Mouse (Mus musculus) spleen, postnatal 14 days (tissue): Measurements from ENCODE around the gene Khdc1c.
"Not testable (repeated sequence)": the region's sequence is repeated elsewhere in the genome, so short reads cannot be mapped to it uniquely, and the experiment has no call there.

Experiments used
- DNase-seq, 2 experiments: peaks; one replicate each; pipeline ENCODE4 v3.0.0; 2021 to 2022; ENCODE audit warnings: low spot score in 2 of 2

Khdc1c gene

DNA sequence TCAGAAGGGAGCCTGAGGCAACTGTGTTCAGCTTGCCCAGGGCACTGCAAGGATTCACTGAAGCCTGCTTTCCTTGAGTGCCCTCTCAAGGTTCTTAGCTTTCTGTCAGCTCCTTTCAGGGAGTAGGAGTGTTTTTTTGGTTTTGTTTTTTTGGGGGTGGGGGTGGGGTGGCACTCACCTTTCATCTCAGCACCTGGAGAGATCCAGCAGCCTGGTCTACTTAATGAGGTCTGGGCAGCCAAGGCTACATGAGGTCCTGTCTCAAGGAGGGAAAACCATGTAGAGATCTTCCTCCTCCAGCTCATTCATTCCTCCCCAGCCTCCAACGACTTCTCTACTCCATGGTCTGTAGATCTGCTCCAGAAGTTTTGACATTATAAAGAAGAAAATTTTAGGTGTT, at the start of gene Khdc1c:
Khdc1c (plus strand) TSS at position 301 of the 400 bp plus-strand sequence.
- not testable (repeated sequence) for DNase-seq

DNA sequence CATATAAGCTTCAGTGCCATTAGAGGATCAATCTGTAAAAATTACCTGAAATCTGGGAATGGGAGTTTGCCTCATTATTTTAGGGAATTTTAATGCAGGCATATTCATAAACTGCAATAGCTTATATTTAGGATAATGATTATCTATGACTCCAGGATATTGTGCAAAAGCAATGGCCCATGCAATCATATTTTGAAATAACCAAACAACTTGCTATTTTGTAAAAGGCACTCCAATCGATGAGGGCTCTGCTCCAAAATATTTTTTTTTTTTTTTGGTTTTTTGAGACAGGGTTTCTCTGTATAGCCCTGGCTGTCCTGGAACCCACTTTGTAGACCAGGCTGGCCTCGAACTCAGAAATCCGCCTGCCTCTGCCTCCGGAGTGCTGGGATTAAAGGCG, 47.9 kb upstream of the Khdc1c start:
- DNase-seq, result not testable (repeated sequence)

DNA sequence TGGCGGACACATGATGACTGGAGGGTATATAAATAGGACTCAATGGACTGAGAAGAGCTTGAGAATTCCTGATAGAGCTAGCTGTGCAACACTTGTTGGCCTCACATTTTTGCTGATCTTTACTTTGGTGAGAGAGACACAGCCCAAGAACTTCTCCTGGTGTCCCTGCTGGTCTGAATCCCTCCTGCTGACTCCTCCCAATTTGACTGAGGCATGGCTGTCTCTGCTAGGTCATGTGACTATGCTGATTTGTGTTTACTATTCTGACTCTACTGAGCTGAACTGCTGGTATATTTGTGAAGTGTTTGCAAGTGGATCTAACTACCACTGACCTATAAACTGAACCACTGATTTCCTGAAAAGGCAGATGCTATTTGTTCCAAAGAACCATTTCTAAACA, 46.5 kb upstream of the Khdc1c start:
- no peak for DNase-seq

DNA sequence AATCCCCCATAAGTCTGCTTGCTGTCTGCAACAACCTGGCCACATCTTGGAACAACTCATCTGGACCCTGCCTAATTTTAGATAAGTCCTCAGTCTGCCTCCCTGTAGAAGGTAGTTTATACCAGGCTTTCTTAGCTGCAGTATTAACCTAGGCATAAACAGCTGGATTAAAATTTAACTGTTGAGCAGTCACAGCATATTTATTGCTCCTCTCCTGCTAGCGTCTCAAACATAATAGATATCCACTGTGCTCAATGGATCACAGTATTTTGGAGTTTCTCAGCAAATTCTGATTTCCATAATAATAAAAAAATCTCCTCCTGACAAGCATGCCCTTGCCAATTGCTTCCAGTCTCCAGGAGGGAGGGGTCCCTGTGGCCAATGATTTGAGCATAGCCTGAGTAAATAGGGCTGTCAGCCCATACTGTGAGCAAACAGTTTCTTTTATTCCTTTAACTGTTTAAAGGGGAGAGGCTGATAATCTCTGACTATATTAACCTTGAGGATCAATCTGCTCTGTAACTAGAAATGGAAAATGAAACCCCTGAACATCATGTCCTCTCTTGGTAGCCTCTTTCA, 44.0 kb upstream of the Khdc1c start:
- DNase-seq, result no peak

DNA sequence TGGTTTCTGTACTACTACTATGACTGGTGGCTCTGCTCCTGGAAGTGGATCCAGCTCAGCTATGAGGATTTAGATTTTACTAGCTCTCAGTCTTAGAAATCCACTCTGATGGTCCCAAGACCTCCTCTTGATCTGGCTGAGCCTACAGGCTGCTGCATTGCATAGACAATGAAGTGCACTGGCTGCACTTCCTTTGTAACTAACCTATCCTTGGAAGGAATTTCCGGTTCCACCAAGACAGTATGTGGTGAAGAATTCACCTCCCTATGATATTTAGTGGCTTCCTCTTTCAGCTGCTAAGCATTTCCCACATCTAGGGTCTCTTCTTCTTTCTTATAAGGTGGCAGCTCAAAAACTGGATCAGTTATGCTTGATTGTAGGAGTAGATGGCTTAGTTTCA, 43.5 kb upstream of the Khdc1c start:
- DNase-seq, result no peak

DNA sequence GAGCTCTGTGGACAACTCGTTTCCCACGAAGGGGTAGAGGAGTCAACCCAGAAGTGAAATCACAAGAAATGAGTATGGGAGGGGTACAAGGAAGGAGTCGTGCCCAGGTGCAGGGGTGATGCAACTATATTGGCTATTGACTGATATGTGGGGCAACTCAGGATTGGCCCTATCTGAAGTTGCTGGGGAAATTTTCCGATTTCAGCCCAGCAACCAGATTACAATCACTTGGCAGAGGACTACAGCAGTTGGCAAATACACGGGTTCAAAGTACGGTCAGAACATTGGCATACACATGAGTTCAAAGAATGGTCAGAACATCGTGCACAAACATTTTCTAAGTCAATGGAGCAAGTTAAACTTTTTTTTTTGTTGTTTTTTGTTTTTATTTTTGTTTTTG, 41.4 kb upstream of the Khdc1c start:
- DNase-seq, result no peak

DNA sequence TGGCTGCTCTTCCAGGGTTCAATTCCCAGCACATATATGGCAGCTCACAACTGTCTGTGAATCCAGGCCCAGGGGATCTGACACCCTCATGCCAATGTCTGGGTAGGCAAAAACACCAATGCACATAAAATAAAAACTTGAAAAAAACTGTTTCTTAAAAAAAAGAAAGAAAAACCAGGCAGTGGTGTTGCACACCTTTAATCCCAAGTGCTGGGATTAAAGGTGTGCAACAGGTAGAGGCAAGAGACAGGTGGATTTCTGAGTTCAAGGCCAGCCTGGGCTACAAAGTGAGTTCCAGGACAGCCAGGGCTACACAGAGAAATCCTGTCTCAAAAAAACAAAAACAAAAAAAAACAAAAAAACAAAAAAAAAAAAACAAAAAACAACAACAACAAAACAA, 37.0 kb upstream of the Khdc1c start:
- not testable (repeated sequence) for DNase-seq

DNA sequence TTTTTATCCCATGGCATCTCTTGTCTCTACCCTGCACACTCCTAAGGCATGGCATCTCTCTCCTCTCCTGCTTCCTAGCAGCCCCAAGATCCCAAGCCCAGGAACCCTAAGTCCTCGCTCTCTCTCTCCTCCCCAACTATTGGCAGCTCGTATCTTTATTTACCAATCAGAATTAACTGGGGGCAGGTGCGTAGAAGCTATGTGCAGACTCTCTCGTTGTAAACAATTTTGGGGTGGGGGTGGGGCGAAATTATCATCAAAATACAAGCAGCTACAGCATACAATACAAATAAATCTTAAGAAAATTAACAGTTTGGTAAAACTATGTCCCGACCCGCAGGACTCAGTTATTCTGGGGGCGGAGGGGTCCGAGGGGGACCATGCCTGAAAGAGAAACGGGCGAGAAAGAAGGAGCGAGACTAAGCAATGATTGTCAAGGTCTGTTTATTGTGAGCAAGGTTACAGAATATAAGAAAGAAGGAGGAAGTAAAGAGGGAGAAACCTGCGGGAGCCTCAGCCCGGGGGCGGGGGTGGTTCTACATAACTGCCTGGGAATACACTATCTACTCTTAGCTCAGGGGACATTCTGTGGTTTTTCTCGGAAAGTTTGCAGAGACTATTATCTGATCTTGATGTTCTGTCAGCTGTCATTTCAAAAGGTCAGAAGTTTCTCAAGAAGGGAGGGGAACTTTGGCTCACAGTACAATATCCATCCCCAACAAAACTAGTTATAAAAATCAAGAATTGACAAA, 34.7 kb upstream of the Khdc1c start:
- DNase-seq, result no peak

DNA sequence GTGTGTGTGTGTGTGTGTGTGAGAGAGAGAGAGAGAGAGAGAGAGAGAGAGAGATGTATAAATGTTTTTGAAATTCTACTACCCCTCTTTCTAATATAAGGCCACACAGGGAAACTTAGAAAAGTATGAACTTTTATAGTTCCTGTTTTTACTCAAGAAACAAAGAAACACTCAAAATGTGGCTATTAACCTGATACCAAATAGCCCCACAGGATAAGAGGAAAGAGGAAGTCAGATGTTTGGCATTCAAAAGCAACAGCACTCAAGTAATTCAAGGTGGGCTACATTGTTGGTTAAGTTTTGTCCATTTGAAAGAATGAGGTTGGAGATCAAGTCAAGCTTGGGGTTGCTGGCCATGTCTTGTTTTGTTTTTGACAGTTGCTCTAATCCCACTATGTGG, 32.3 kb upstream of the Khdc1c start:
- no peak for DNase-seq

DNA sequence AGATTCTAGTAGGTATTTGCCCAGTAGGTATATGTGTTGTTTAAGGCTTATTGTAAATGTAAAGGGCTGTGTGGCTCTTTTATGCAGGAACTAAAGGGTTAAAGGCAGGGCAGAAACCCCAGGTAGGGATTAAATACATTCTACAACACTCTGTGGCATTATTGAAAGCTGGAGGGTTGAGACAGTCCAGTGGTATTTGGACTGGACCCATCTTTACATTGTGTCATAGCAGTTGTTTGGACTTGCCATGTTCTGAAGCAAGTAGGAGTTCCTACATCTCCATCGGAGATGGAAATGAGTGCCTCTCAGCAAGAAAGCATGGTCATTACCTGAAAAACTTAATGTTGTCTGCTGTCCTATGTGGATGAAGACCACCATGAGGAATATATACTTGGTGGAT, 27.4 kb upstream of the Khdc1c start:
- no peak for DNase-seq

DNA sequence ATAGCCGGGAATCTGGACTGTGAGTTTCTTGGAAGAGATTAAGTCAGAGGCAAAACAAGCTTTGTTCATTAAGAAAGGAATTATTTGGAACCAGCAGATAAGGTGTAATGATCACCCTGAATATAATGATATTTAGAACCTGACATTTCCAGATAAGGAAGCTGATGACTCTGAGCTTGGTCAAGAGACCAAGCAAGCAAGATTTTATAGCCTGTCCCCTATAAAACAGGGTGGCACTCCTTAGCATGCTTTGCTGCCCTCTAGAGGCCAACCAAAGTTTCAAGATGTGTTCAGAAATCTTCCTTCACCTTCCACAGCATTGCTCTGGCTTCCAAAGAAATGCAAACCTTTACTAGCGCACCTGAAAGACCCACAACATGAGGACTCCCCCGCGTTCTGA, 23.9 kb upstream of the Khdc1c start:
- peak in 1 of 2 experiments; percentile 12 for DNase-seq

DNA sequence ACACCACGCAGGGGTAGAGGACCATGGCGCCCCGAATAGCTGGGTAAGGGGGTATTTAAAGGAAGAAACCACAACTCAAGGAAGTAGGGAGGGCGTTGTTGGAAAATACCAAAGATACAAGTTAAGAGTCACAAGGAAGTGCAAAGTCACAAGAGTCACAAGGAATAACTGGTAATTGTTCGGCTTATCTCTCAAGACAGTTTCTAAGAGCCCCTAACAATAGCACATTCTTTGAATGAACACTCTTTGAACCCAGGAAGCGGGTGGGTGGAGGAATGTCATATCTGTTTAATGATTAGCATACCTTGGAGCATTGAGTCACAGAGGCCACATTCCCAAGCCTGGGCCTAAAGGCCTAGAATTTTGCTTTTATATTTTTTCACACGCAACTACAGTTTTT, 23.4 kb upstream of the Khdc1c start:
- not testable (repeated sequence) for DNase-seq

DNA sequence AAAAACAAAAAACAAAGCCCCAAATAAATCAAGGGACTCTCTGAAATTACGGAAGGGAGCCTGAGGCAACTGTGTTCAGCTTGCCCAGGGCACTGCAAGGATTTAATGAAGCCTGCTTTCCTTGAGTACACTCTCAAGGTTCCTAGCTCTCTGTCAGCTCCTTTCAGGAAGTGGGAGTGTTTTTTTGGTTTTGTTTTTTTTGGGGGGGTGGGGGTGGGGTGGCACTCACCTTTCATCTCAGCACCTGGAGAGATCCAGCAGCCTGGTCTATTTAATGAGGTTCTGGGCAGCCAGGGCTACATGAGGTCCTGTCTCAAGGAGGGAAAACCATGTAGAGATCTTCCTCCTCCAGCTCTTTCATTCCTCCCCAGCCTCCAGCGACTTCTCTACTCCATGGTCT, 18.8 kb upstream of the Khdc1c start, which contains the start of gene Khdc1a:
Khdc1a (plus strand) TSS at position 301 of the 400 bp plus-strand sequence.
- no peak for DNase-seq

DNA sequence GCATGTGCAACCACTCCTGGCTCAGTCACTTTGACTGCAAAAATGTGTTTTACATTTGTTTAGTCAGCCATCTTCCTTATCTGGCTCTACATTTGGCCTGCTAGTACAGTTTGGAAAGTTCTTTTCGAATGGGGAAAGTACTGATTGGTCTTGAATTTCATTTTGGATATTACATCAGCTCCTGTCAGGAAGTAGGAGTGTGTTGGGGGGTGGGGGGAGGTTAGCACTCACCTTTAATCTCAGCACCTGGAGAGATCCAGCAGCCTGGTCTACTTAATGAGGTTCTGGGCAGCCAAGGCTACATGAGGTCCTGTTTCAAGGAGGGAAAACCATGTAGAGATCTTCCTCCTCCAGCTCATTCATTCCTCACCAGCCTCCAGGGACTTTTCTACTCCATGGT, 15.1 kb downstream of the Khdc1c start, which contains the start of gene Khdc1b:
Khdc1b (plus strand) TSS at position 301 of the 400 bp plus-strand sequence.
- DNase-seq, result no peak

DNA sequence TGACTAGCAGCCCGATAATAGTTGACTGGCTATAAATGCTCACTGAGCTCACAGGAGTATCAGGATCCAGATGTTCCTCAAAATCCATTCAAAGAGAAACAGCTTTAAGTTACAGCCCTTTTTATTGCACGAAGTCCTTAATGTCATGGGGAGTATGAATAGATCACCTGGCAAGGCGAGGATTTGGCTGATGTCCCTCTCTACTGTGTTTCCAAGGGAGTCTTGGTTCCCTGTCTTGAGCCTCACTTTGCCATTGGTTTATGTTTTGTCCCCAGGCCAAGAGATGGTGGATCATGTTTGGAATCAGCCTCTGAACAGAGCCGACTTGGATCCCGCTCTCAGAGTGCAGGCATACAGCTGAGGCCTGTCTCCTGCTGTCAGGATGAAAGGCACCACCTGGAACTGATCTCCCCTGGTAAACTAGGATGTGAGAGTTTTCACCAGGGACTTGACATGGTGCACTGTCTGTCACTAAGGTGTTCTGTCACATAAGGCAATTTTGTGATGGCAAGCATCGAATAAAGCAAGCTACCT, 23.1 kb downstream of the Khdc1c start:
- DNase-seq, result no peak

DNA sequence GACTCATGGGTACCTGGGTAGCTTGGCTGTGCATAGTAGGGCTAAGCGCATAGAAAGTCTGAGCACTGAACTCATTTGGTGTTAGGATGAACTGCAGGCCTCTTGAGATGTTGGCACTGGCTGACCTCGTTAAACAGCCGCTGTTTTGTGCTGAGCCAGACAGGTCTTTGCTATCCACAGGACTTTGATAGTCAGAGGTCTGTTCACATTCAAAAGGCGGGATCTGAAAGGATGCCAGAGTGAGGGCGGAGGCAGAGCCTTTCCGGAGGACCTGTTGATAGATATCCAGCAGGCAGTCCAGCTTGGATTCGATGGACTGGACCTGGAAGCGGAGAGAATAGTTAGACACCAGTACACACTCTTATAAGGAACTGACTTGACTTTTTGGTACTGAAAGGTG, 34.7 kb downstream of the Khdc1c start:
- DNase-seq, result no peak

DNA sequence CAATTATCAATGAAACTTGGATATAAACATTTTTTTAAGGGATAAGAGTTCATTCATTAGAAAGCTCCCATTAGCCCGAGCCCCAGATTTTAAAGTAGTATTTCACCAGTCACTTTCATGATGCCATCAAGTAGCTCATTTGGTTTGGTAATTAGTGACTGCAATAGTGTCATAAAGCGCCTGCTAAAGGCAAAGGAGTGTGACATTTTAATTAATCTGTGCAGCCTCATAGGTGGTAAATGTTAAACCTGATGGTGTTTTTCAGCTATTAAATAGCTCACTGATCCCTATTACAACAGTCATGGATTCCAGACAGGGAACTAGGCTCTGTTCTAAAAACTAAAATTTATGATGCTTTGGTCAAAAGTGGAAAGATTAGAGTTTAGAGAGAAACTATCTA, 39.1 kb downstream of the Khdc1c start:
- DNase-seq, result no peak

DNA sequence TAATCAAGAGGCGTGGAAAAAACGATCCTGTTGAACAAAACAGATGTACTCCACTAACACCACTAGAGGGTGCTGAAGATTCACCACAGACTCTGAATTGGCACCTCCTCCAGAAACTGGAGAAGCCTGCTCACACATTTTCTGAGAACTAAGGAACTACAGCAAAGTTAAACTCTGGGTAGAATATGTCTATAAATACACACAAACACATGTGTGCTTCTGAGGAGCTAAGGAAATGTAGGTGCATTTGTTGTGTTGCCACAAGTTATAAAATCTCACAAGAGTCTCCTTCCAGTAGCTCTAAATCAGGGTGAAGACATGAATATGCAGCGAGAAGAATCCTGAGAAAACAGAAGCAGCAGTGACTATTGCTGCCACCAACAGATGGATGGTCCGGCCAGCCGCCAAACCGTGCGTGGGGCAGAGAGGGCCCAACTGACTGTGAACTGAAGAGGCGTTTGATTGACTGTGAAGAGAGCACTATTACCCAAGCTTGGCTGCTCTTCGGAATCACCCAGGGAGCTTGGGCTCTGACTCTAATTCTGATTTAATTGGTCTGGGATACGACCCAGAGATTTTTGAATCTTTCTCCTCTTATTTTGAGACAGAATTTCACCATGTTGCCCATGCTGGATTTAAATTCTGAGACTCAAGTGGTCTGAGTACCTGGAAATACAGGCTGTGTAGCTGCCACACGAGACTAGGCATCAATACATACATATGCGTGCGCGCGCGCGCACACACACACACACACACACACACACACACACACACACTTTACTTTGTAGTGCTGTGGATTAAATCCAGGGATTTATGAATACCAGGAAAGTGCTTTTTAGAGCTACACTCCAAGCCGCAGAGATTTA, 43.4 kb downstream of the Khdc1c start:
- DNase-seq, result peak in 1 of 2 experiments; percentile 4

DNA sequence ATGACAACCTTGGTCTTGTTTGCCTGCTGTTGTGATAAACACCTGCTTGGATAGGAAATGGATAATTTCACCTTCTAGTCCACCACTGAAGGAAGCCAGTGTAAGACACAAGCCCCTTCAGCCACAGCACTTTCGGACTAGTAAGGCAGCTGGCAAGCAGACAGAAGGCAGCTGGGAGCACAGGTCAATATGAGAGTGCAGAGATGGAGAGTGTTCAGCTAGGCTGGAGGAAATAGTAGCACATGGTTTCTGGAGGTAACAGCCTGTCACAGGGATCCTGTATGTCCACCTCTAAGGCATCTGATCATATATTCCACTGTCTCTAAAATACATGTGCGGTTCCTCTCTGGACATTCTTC, 44.0 kb downstream of the Khdc1c start:
- no peak for DNase-seq

DNA sequence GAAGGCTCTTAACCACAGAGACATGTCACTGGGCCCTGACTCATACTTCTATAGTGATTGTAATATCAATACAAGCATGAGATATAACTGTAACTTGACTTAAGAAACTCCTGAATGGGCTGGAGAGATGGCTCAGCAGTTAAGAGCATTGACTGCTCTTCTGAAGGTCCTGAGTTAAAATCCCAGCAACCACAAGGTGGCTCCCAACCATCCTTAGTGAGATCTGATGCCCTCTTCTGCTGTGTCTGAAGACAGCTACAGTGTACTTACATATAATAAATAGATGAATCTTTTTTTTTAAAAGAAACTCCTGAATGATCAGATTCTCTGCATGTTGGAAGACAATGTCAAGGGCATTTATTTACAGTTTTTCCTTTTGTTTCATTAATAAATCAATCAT, 51.2 kb downstream of the Khdc1c start:
- no peak for DNase-seq
